Mouse (Mus musculus) lung, embryonic 14.5 days (tissue): Measurements from ENCODE around the gene Sap30bp. TPM values are rescaled to one million over a fixed set of nuclear protein-coding genes. Genes with fewer than 3 reads are reported as not detected.

ENCODE experiments used
- ATAC-seq: fragments of 200-750 bp; cut with Nextera tagmentation; 2 replicates; pipeline ENCODE4 v1.8.0; 2017; ENCODE audit warnings: mild to moderate bottlenecking, moderate TSS enrichment, moderate library complexity; ENCODE audit not compliant: insufficient read depth
- DNase-seq: peaks from one replicate; pipeline ENCODE4 v3.0.0-alpha.2; 2015
- H3K27ac ChIP-seq: fragments of 300-500 bp; sonication (generic); 2 replicates; pipeline ENCODE4 v1.5.1; 2014; ENCODE audit warnings: low read depth, mild to moderate bottlenecking, moderate library complexity
- H3K27me3 ChIP-seq: fragments of 300-500 bp; sonication (generic); 2 replicates; pipeline ENCODE4 v1.6.1; 2014; ENCODE audit warnings: low read length, control low read depth; ENCODE audit not compliant: insufficient read depth
- H3K36me3 ChIP-seq: fragments of 300-500 bp; sonication (generic); 2 replicates; pipeline ENCODE4 v1.6.1; 2014; ENCODE audit warnings: control low read depth; ENCODE audit not compliant: insufficient read depth
- H3K4me1 ChIP-seq: fragments of 300-500 bp; sonication (generic); 2 replicates; pipeline ENCODE4 v1.6.1; 2014; ENCODE audit warnings: antibody characterized with exemption, control low read depth; ENCODE audit not compliant: insufficient read depth
- H3K4me2 ChIP-seq: fragments of 300-500 bp; sonication (generic); 2 replicates; pipeline ENCODE4 v1.6.1; 2014; ENCODE audit warnings: mild to moderate bottlenecking
- H3K4me3 ChIP-seq: fragments of 300-500 bp; sonication (generic); 2 replicates; pipeline ENCODE4 v1.5.1; 2014; ENCODE audit warnings: low read depth, low read length
- H3K9ac ChIP-seq: fragments of 300-500 bp; sonication (generic); 2 replicates; pipeline ENCODE4 v1.6.1; 2014
- H3K9me3 ChIP-seq: fragments of 300-500 bp; sonication (generic); 2 replicates; pipeline ENCODE4 v1.6.1; 2016; ENCODE audit warnings: low read depth, low read length, control low read depth
- CTCF ChIP-seq: IDR thresholded peaks from 2 replicates; pipeline ENCODE4 v1.5.1; 2016; ENCODE audit warnings: antibody characterized with exemption, low read depth
- WGBS: fragments of 180-500 bp; shearing (Covaris S2); extraction: QIAGEN DNeasy Blood & Tissue Kit; methylation state at CpG from one replicate; pipeline ENCODE4 v1.1.7; 2014; 5-methylcytosine and 5-hydroxymethylcytosine counted together
- polyA plus RNA-seq: library from polyadenylated mRNA; unstranded; fragments of >200 nt; fragmentation: Nextera tagmentation; extraction: Ambion mirVana; gene quantifications from 2 replicates; pipeline ENCODE4 v1.2.1, GENCODE M21; 2014

Sap30bp gene
- polyA plus RNA-seq, 1 experiment from 2014 or later = 39.1 TPM

- Histone ChIP-seq H3K27ac (peak overlapping the region; percentile 83), H3K9ac (peak overlapping the region; percentile 8; the same call in 1 of the 2 replicates), H3K4me1 (peaks cover 40% of the 10 kb centered on the region), H3K9me3 (no peaks in the 10 kb centered on the region), H3K4me2 (peak overlapping the region; percentile 42), H3K27me3 (no peaks in the 10 kb centered on the region), H3K4me3 (peak overlapping the region; percentile 0; the same call in 1 of the 2 replicates), H3K36me3 (peaks cover 12% of the 10 kb centered on the region; the same call in 1 of the 2 replicates)
- ATAC-seq (no peak), DNase-seq (no peak)
- WGBS = 76% methylated on average over 9 of the region's 9 CpGs
- no peak for TF ChIP-seq CTCF
These were observed 31.5 kb upstream of the Sap30bp start for GRCm38 (mm10) chr11:115901338-115902161.

DNA sequence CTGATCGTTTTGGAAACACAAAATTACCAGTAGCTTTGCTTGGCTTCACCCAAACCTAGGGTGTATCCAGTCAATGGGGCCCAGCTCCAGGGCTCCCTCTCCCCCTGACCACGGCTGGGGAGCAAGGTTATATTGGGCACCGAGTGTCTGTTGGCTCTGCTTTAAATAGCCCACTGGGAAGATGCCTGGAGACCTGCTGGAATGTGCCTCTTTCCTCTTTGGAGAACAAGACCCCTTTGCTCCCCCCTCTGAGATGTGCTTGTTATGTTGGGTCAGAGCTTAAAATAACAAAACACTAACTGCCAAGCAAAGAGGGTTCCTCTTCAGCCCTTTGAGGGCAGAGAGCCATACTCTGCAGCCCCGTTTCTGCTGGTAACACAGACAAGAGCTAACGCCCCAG lies 30.9 kb upstream of the Sap30bp start:
- Histone ChIP-seq H3K4me3 (no peak overlapping the region), H3K4me1 (peaks cover 40% of the 10 kb centered on the region)

GRCm38 (mm10) chr11:115902831-115903230 lies 30.3 kb upstream of the Sap30bp start:
- H3K9ac ChIP-seq = no peak overlapping the region
- H3K9me3 ChIP-seq = no peaks in the 10 kb centered on the region
- H3K27ac ChIP-seq = peak overlapping the region; percentile 83
- peak; percentile 70 for DNase-seq
- 0 out of 2 replicates have a peak, but pooled peaks cover 3% of the 10 kb centered on the region for H3K36me3 ChIP-seq
- H3K4me1 ChIP-seq = peaks cover 40% of the 10 kb centered on the region
- H3K27me3 ChIP-seq = no peaks in the 10 kb centered on the region
- H3K4me3 ChIP-seq = no peak overlapping the region
- peak overlapping the region; percentile 10; the same call in 1 of the 2 replicates for H3K4me2 ChIP-seq
- 60% methylated on average over 1 of the region's 1 CpGs for WGBS
- no peak for TF ChIP-seq CTCF
- ATAC-seq = no peak

More for the DNA sequence above, 30.9 kb upstream of the Sap30bp start:
- Histone ChIP-seq H3K9me3 (no peaks in the 10 kb centered on the region), H3K9ac (no peak overlapping the region; the same call in 1 of the 2 replicates), H3K4me2 (peak overlapping the region; percentile 10; the same call in 1 of the 2 replicates), H3K27me3 (no peaks in the 10 kb centered on the region), H3K36me3 (0 out of 2 replicates have a peak, but pooled peaks cover 6% of the 10 kb centered on the region), H3K27ac (peak overlapping the region; percentile 83)
- DNase-seq (no peak), ATAC-seq (no peak)
- TF ChIP-seq CTCF = no peak
- 73% methylated on average over 5 of the region's 5 CpGs for WGBS

DNA sequence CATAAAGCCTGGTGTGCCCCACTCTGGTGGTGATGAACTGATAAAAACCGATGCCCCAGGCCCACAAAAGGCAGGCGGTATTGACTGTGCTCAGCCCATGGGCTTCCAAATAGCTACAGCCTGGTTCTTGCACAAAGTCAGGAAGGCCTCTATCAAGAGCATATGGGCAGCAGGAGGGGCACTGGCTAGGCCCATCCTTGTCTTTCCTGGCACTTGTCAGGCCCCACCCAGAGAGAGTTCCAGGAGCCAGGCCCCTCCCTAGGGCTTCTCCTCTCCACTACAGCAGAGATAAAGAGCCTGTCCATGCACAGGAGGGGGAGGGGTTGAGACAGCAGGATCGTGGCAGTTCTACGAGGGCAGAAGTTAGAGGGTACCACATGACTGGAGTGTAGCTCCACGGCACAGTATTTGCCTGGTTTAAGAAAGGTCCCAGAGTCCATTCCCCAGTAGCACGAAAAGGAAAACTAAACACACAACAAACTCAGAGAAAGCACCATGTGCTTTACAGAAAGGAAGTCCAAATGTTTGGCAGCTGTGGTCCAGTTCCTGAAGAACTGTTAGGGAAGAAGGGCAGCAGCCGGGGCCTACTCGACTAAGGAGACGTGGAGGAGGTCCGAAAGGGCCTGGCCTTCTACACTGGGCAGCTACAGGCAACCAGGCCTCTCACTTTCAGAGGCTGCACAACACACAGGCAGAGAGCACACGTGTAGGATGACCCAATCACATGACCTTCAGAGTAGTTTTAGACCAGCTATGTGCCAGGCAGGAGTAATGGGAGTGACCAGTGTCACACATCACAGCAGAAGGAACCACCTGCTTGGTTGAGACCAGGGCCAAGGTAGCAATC lies 29.5 kb upstream of the Sap30bp start:
- Histone ChIP-seq H3K4me3 (no peak overlapping the region), H3K9me3 (no peaks in the 10 kb centered on the region), H3K4me1 (peaks cover 40% of the 10 kb centered on the region), H3K9ac (peak overlapping the region; percentile 20; the same call in 1 of the 2 replicates), H3K27me3 (no peaks in the 10 kb centered on the region), H3K27ac (peak overlapping the region; percentile 78), H3K36me3 (0 out of 2 replicates have a peak, but pooled peaks cover 3% of the 10 kb centered on the region), H3K4me2 (peak overlapping the region; percentile 18; the same call in 1 of the 2 replicates)
- TF ChIP-seq CTCF = no peak
- ATAC-seq (peak; percentile 44), DNase-seq (peak; percentile 34)
- 47% methylated on average over 11 of the region's 11 CpGs for WGBS

GRCm38 (mm10) chr11:115904231-115904955 lies 28.7 kb upstream of the Sap30bp start:
- WGBS = 63% methylated on average over 8 of the region's 8 CpGs
- Histone ChIP-seq H3K4me2 (no peak overlapping the region), H3K27me3 (no peaks in the 10 kb centered on the region), H3K4me3 (peak overlapping the region; percentile 4; the same call in 1 of the 2 replicates), H3K4me1 (peaks cover 40% of the 10 kb centered on the region), H3K9ac (0 out of 2 replicates have a peak overlapping the region, but pooled peaks have one; percentile 8), H3K27ac (peak overlapping the region; percentile 78), H3K36me3 (0 out of 2 replicates have a peak, but pooled peaks cover 3% of the 10 kb centered on the region), H3K9me3 (no peaks in the 10 kb centered on the region)
- ATAC-seq = no peak
- no peak for DNase-seq
- no peak for TF ChIP-seq CTCF
